In genomic region chr12:111705186-111705973, GRCm38 (mm10) we compare ENCODE assay signal across 8 mouse cellular contexts. TPM values are rescaled to one million over a fixed set of nuclear protein-coding genes. Genes with fewer than 3 reads are reported as not detected.
DNase-seq lines count a peak whose midpoint lies in the region; ATAC-seq lines count a peak whose summit lies in the region.

No protein-coding gene starts in this region.

- H3K4me2 ChIP-seq in hindbrain, embryonic 12.5 days (replicated peaks), result no peak overlapping the region
- no peak overlapping the region for H3K4me2 ChIP-seq in embryonic facial prominence, embryonic 15.5 days (replicated peaks)
- H3K4me2 ChIP-seq in lung, embryonic 15.5 days, result no peak overlapping the region

- peak overlapping the region; percentile 4; the same call in 1 of the 2 replicates for H3K27ac ChIP-seq in hindbrain, embryonic 10.5 days
- H3K27ac ChIP-seq in hindbrain, embryonic 12.5 days, result no peak overlapping the region
- H3K27ac ChIP-seq in embryonic facial prominence, embryonic 15.5 days (replicated peaks), result peak overlapping the region; percentile 83
- H3K27ac ChIP-seq in lung, embryonic 15.5 days, result peak overlapping the region; percentile 69

- intact Hi-C loops in heart, postnatal 36 days (cut with DNase I), result no loop called here

- no peaks in the 10 kb centered on the region for H3K27me3 ChIP-seq in hindbrain, embryonic 10.5 days (ENCODE audit: insufficient read depth, poor library complexity, severe bottlenecking)
- H3K27me3 ChIP-seq in hindbrain, embryonic 12.5 days, result no peaks in the 10 kb centered on the region
- no peaks in the 10 kb centered on the region for H3K27me3 ChIP-seq in embryonic facial prominence, embryonic 15.5 days
- no peaks in the 10 kb centered on the region for H3K27me3 ChIP-seq in lung, embryonic 15.5 days

- no peak for ATAC-seq in hindbrain, embryonic 12.5 days (ENCODE audit: low FRiP score)
- no peak; the same call in 1 of the 2 replicates for ATAC-seq in embryonic facial prominence, embryonic 15.5 days (ENCODE audit: insufficient number of reproducible peaks, low FRiP score, low TSS enrichment, low read depth)
- peak; percentile 53; the same call in 1 of the 2 replicates for ATAC-seq in lung, embryonic 15.5 days (ENCODE audit: borderline replicate concordance, extremely low read depth, low FRiP score, low TSS enrichment)
- no peak for ATAC-seq in inflammation-experienced regulatory T-cells, adult 6 months

- no peak overlapping the region for H3K4me3 ChIP-seq in hindbrain, embryonic 10.5 days
- no peak overlapping the region for H3K4me3 ChIP-seq in hindbrain, embryonic 12.5 days
- H3K4me3 ChIP-seq in embryonic facial prominence, embryonic 15.5 days (replicated peaks), result no peak overlapping the region
- no peak overlapping the region for H3K4me3 ChIP-seq in lung, embryonic 15.5 days

- H3K4me1 ChIP-seq in hindbrain, embryonic 10.5 days (replicated peaks), result peaks cover 22% of the 10 kb centered on the region
- H3K4me1 ChIP-seq in hindbrain, embryonic 12.5 days, result 0 out of 2 replicates have a peak, but pooled peaks cover 2% of the 10 kb centered on the region
- H3K4me1 ChIP-seq in embryonic facial prominence, embryonic 15.5 days, result peaks cover 25% of the 10 kb centered on the region
- H3K4me1 ChIP-seq in lung, embryonic 15.5 days, result peaks cover 20% of the 10 kb centered on the region

- no peak for DNase-seq in hindbrain, embryonic 10.5 days (ENCODE audit: low spot score)
- DNase-seq in heart, postnatal 36 days, result peak; percentile 85
- DNase-seq in left cerebral cortex, adult 9 months (ENCODE audit: low spot score in 2 of 2), result no peak
- DNase-seq in frontal cortex, postnatal 36 days (ENCODE audit: low spot score in 2 of 2), result no peak

- H3K36me3 ChIP-seq in hindbrain, embryonic 10.5 days, result peaks cover 43% of the 10 kb centered on the region
- peaks cover 31% of the 10 kb centered on the region for H3K36me3 ChIP-seq in hindbrain, embryonic 12.5 days
- H3K36me3 ChIP-seq in embryonic facial prominence, embryonic 15.5 days, result peaks cover 35% of the 10 kb centered on the region
- peaks cover 28% of the 10 kb centered on the region for H3K36me3 ChIP-seq in lung, embryonic 15.5 days

- H3K9me3 ChIP-seq in hindbrain, embryonic 10.5 days, result no peaks in the 10 kb centered on the region
- no peaks in the 10 kb centered on the region for H3K9me3 ChIP-seq in hindbrain, embryonic 12.5 days (replicated peaks)
- no peaks in the 10 kb centered on the region for H3K9me3 ChIP-seq in embryonic facial prominence, embryonic 15.5 days (replicated peaks)
- H3K9me3 ChIP-seq in lung, embryonic 15.5 days, result no peaks in the 10 kb centered on the region

- no peak overlapping the region for H3K9ac ChIP-seq in hindbrain, embryonic 12.5 days
- H3K9ac ChIP-seq in embryonic facial prominence, embryonic 15.5 days, result no peak overlapping the region
- H3K9ac ChIP-seq in lung, embryonic 15.5 days, result no peak overlapping the region

- WGBS in hindbrain, embryonic 10.5 days, result 78% methylated on average over 15 of the region's 15 CpGs
- WGBS in hindbrain, embryonic 12.5 days, result 79% methylated on average over 15 of the region's 15 CpGs
- 54% methylated on average over 15 of the region's 15 CpGs for WGBS in embryonic facial prominence, embryonic 15.5 days
- 32% methylated on average over 15 of the region's 15 CpGs for WGBS in lung, embryonic 15.5 days

RNA-seq across cellular contexts. Expression of gene Bag5, which starts 7.7 kb away (rescaled TPM):
- 53.5 and 53.6 TPM in 2 replicates for polyA plus RNA-seq in hindbrain, embryonic 10.5 days (2016; fragmentation: Nextera tagmentation; extraction: Ambion mirVana)
- 60.4 and 62.3 TPM in 2 replicates for polyA plus RNA-seq in hindbrain, embryonic 12.5 days (2016; fragmentation: Nextera tagmentation; extraction: Ambion mirVana)
- 65.5 and 66.6 TPM in 2 replicates for polyA plus RNA-seq in embryonic facial prominence, embryonic 15.5 days (2015; fragmentation: Nextera tagmentation; extraction: Ambion mirVana)
- 10 to 100 TPM; 19.5 to 20.4 TPM for total RNA-seq in heart, postnatal 36 days (2021)
- 49.4 and 52.2 TPM in 2 replicates for polyA plus RNA-seq in lung, embryonic 15.5 days (2015; fragmentation: Nextera tagmentation; extraction: Ambion mirVana)
- polyA plus RNA-seq in inflammation-experienced regulatory T-cells, adult 6 months (2017; shearing (Covaris generic)), result 10 to 100 TPM; 22.0 to 40.1 (median 36.7) TPM

RNA-seq across cellular contexts. Expression of gene Apopt1, which starts 7.7 kb away (rescaled TPM):
- polyA plus RNA-seq in hindbrain, embryonic 10.5 days (2016; fragmentation: Nextera tagmentation; extraction: Ambion mirVana), result 55.3 and 59.2 TPM in 2 replicates
- 49.9 and 54.0 TPM in 2 replicates for polyA plus RNA-seq in hindbrain, embryonic 12.5 days (2016; fragmentation: Nextera tagmentation; extraction: Ambion mirVana)
- 52.6 and 55.7 TPM in 2 replicates for polyA plus RNA-seq in embryonic facial prominence, embryonic 15.5 days (2015; fragmentation: Nextera tagmentation; extraction: Ambion mirVana)
- 10 to 100 TPM; 38.4 to 40.6 TPM for total RNA-seq in heart, postnatal 36 days (2021)
- polyA plus RNA-seq in lung, embryonic 15.5 days (2015; fragmentation: Nextera tagmentation; extraction: Ambion mirVana), result 43.7 and 47.9 TPM in 2 replicates
- polyA plus RNA-seq in inflammation-experienced regulatory T-cells, adult 6 months (2017; shearing (Covaris generic)), result 10 to 100 TPM; 55.8 to 85.0 (median 74.3) TPM

RNA-seq across cellular contexts. Expression of gene Trmt61a, which starts 27.5 kb away (rescaled TPM):
- 15.1 and 16.2 TPM in 2 replicates for polyA plus RNA-seq in hindbrain, embryonic 10.5 days (2016; fragmentation: Nextera tagmentation; extraction: Ambion mirVana)
- polyA plus RNA-seq in hindbrain, embryonic 12.5 days (2016; fragmentation: Nextera tagmentation; extraction: Ambion mirVana), result 10.7 and 10.8 TPM in 2 replicates
- 13.3 and 15.4 TPM in 2 replicates for polyA plus RNA-seq in embryonic facial prominence, embryonic 15.5 days (2015; fragmentation: Nextera tagmentation; extraction: Ambion mirVana)
- 1 to 10 TPM; 3.8 to 6.6 TPM for total RNA-seq in heart, postnatal 36 days (2021)
- polyA plus RNA-seq in lung, embryonic 15.5 days (2015; fragmentation: Nextera tagmentation; extraction: Ambion mirVana), result 11.1 and 13.7 TPM in 2 replicates
- polyA plus RNA-seq in inflammation-experienced regulatory T-cells, adult 6 months (2017; shearing (Covaris generic)), result 1 to 10 TPM; 3.2 to 4.4 (median 3.3) TPM

RNA-seq across cellular contexts. Expression of gene Ckb, which starts 33.2 kb away (rescaled TPM):
- polyA plus RNA-seq in hindbrain, embryonic 10.5 days (2016; fragmentation: Nextera tagmentation; extraction: Ambion mirVana), result 2,059 and 2,773 TPM in 2 replicates
- 1,558 and 1,759 TPM in 2 replicates for polyA plus RNA-seq in hindbrain, embryonic 12.5 days (2016; fragmentation: Nextera tagmentation; extraction: Ambion mirVana)
- polyA plus RNA-seq in embryonic facial prominence, embryonic 15.5 days (2015; fragmentation: Nextera tagmentation; extraction: Ambion mirVana), result 247 and 255 TPM in 2 replicates
- total RNA-seq in heart, postnatal 36 days (2021), result 10 to 100 TPM; 71.6 to 84.7 TPM
- polyA plus RNA-seq in lung, embryonic 15.5 days (2015; fragmentation: Nextera tagmentation; extraction: Ambion mirVana), result 252 and 268 TPM in 2 replicates
- polyA plus RNA-seq in inflammation-experienced regulatory T-cells, adult 6 months (2017; shearing (Covaris generic)), result 10 to 100 TPM; 24.2 to 37.2 (median 31.8) TPM

RNA-seq across cellular contexts. Expression of gene Klc1, which starts 53.3 kb away (rescaled TPM):
- polyA plus RNA-seq in hindbrain, embryonic 10.5 days (2016; fragmentation: Nextera tagmentation; extraction: Ambion mirVana), result 192 and 303 TPM in 2 replicates
- 430 and 446 TPM in 2 replicates for polyA plus RNA-seq in hindbrain, embryonic 12.5 days (2016; fragmentation: Nextera tagmentation; extraction: Ambion mirVana)
- 124 and 126 TPM in 2 replicates for polyA plus RNA-seq in embryonic facial prominence, embryonic 15.5 days (2015; fragmentation: Nextera tagmentation; extraction: Ambion mirVana)
- 10 to 100 TPM; 84.4 to 94.2 TPM for total RNA-seq in heart, postnatal 36 days (2021)
- polyA plus RNA-seq in lung, embryonic 15.5 days (2015; fragmentation: Nextera tagmentation; extraction: Ambion mirVana), result 89.8 and 95.9 TPM in 2 replicates
- 10 to 100 TPM; 17.9 to 19.7 (median 18.3) TPM for polyA plus RNA-seq in inflammation-experienced regulatory T-cells, adult 6 months (2017; shearing (Covaris generic))

Comparison
In these comparisons a context has a peak if more than half of its experiments do, and no peak if none do; other contexts are left out.
1. DNase-seq: peak in heart, postnatal 36 days (2 of 2); none in hindbrain, embryonic 10.5 days (single experiment), left cerebral cortex, adult 9 months (0 of 2) and frontal cortex, postnatal 36 days (0 of 2).